ENCODE assay signal across 29 mouse cellular contexts in genomic region chr6:77783342-77783741, GRCm38 (mm10).
DNase-seq lines count a peak whose midpoint lies in the region; ATAC-seq and TF ChIP-seq lines count a peak whose summit lies in the region.
"Had no signal": no experiment of that assay in that cellular context is flagged by ENCODE, and none has a peak within 500 bp of the region (broad histone marks: within the 10 kb centered on the region; RNA-seq: fewer than 3 reads in every experiment).

No protein-coding gene starts in this region.

- H3K36me3 ChIP-seq in heart, adult 2 months (ENCODE audit: control insufficient read depth, insufficient read depth, low read length), result no peaks in the 10 kb centered on the region
- no peaks in the 10 kb centered on the region for H3K36me3 ChIP-seq in midbrain, postnatal 0 days (ENCODE audit: insufficient read depth, low read length)
- H3K36me3 ChIP-seq in midbrain, embryonic 15.5 days (replicated peaks), result no peaks in the 10 kb centered on the region
- H3K36me3 ChIP-seq in hindbrain, embryonic 16.5 days (ENCODE audit: control insufficient read depth, insufficient read depth, low read length), result no peaks in the 10 kb centered on the region
- H3K36me3 ChIP-seq: embryonic facial prominence, embryonic 13.5 days; G1E; heart, embryonic 10.5 days; heart, embryonic 15.5 days; kidney, embryonic 15.5 days; limb, embryonic 12.5 days; liver, embryonic 15.5 days; lung, embryonic 15.5 days; midbrain, embryonic 13.5 days had no signal

- no peaks in the 10 kb centered on the region for H3K4me1 ChIP-seq in heart, adult 2 months (ENCODE audit: control insufficient read depth, insufficient read depth, low read length)
- H3K4me1 ChIP-seq in midbrain, postnatal 0 days (ENCODE audit: insufficient read depth, low read length), result no peaks in the 10 kb centered on the region
- H3K4me1 ChIP-seq in midbrain, embryonic 15.5 days, result no peaks in the 10 kb centered on the region
- no peaks in the 10 kb centered on the region for H3K4me1 ChIP-seq in hindbrain, embryonic 16.5 days (ENCODE audit: control insufficient read depth, insufficient read depth, low read depth, low read length)
- H3K4me1 ChIP-seq: embryonic facial prominence, embryonic 13.5 days; heart, embryonic 10.5 days; heart, embryonic 15.5 days; kidney, embryonic 15.5 days; limb, embryonic 12.5 days; liver, embryonic 15.5 days; lung, embryonic 15.5 days had no signal

- TF ChIP-seq POLR2A in heart, adult 2 months (IDR thresholded peaks at IDR 0.05; ENCODE audit: insufficient read depth, low read depth, low read length), result no peak

- no peaks in the 10 kb centered on the region for H3K79me2 ChIP-seq in heart, adult 2 months (replicated peaks; ENCODE audit: control insufficient read depth, insufficient read depth, low read length)

- H3K9me3 ChIP-seq in midbrain, postnatal 0 days (ENCODE audit: low read length), result no peaks in the 10 kb centered on the region
- no peaks in the 10 kb centered on the region for H3K9me3 ChIP-seq in midbrain, embryonic 15.5 days
- no peaks in the 10 kb centered on the region for H3K9me3 ChIP-seq in hindbrain, embryonic 16.5 days (ENCODE audit: control insufficient read depth, low read length)
- H3K9me3 ChIP-seq: embryonic facial prominence, embryonic 13.5 days; G1E; heart, embryonic 10.5 days; heart, embryonic 15.5 days; kidney, embryonic 15.5 days; limb, embryonic 12.5 days; liver, embryonic 15.5 days; lung, embryonic 15.5 days; midbrain, embryonic 13.5 days had no signal

- TF ChIP-seq EP300 in heart, adult 2 months (IDR thresholded peaks at IDR 0.05; ENCODE audit: insufficient read depth, low read depth, low read length), result no peak

- peak; percentile 39 for DNase-seq in heart, adult 11 months
- DNase-seq in heart, adult 2 months, result no peak
- peak; percentile 61 for DNase-seq in midbrain, postnatal 0 days (ENCODE audit: low spot score)
- no peak for DNase-seq in kidney, adult 8-10 months
- no peak for DNase-seq in cerebellum, adult 11-12 months
- DNase-seq: adrenal gland, adult 8-10 months; cerebellum, adult 9-10 months; embryo, embryonic 11 days; kidney, adult 11 months; kidney, postnatal 25 days; lung, postnatal 36 days; right cerebral cortex, adult 18-20 months; thymus, adult 18-20 months; thymus, postnatal 25 days had no signal

- no peak overlapping the region for H3K27ac ChIP-seq in heart, adult 2 months
- no peak overlapping the region for H3K27ac ChIP-seq in midbrain, postnatal 0 days (ENCODE audit: low read depth, low read length)
- H3K27ac ChIP-seq in midbrain, embryonic 15.5 days, result no peak overlapping the region
- H3K27ac ChIP-seq in hindbrain, embryonic 16.5 days (ENCODE audit: low read depth, low read length), result no peak overlapping the region
- H3K27ac ChIP-seq: embryonic facial prominence, embryonic 13.5 days; heart, embryonic 10.5 days; heart, embryonic 15.5 days; kidney, embryonic 15.5 days; limb, embryonic 12.5 days; liver, embryonic 15.5 days; lung, embryonic 15.5 days; midbrain, embryonic 13.5 days; stomach, postnatal 0 days had no signal

- intact Hi-C loops in heart, adult 2 months (cut with DNase I), result no loop called here

- H3K4me3 ChIP-seq in heart, adult 2 months, result no peak overlapping the region
- H3K4me3 ChIP-seq in midbrain, postnatal 0 days (ENCODE audit: low read depth, low read length), result no peak overlapping the region
- H3K4me3 ChIP-seq in midbrain, embryonic 15.5 days, result no peak overlapping the region
- no peak overlapping the region for H3K4me3 ChIP-seq in hindbrain, embryonic 16.5 days (ENCODE audit: low read length)
- H3K4me3 ChIP-seq: embryonic facial prominence, embryonic 13.5 days; erythroblast, embryonic 14.5 days; heart, embryonic 10.5 days; heart, embryonic 15.5 days; kidney, embryonic 15.5 days; limb, embryonic 12.5 days; liver, embryonic 15.5 days; lung, embryonic 15.5 days; midbrain, embryonic 13.5 days; myocyte had no signal

- 66% methylated on average over 3 of the region's 3 CpGs for WGBS in heart, adult 2 months
- WGBS in midbrain, postnatal 0 days, result 45% methylated on average over 3 of the region's 3 CpGs
- WGBS in midbrain, embryonic 15.5 days, result 54% methylated on average over 3 of the region's 3 CpGs
- WGBS in hindbrain, embryonic 16.5 days, result 37% methylated on average over 3 of the region's 3 CpGs

- H3K27me3 ChIP-seq in heart, adult 2 months (ENCODE audit: control insufficient read depth, insufficient read depth, low read length), result no peaks in the 10 kb centered on the region
- H3K27me3 ChIP-seq in midbrain, postnatal 0 days (ENCODE audit: insufficient read depth, low read length), result no peaks in the 10 kb centered on the region
- H3K27me3 ChIP-seq in midbrain, embryonic 15.5 days (replicated peaks), result no peaks in the 10 kb centered on the region
- no peaks in the 10 kb centered on the region for H3K27me3 ChIP-seq in hindbrain, embryonic 16.5 days (replicated peaks; ENCODE audit: control insufficient read depth, insufficient read depth, low read length)
- H3K27me3 ChIP-seq: embryonic facial prominence, embryonic 13.5 days; heart, embryonic 15.5 days; kidney, embryonic 15.5 days; limb, embryonic 12.5 days; liver, embryonic 15.5 days; lung, embryonic 15.5 days; midbrain, embryonic 13.5 days had no signal

- ATAC-seq in midbrain, postnatal 0 days (ENCODE audit: low FRiP score), result no peak
- ATAC-seq in midbrain, embryonic 15.5 days (replicated peaks), result no peak
- peak; percentile 67 for ATAC-seq in hindbrain, embryonic 16.5 days
- ATAC-seq: forebrain, embryonic 16.5 days; midbrain, embryonic 13.5 days had no signal

- no peak overlapping the region for H3K9ac ChIP-seq in heart, adult 2 months (ENCODE audit: low read depth, low read length)
- no peak overlapping the region for H3K9ac ChIP-seq in midbrain, postnatal 0 days (replicated peaks; ENCODE audit: low read length, poor library complexity, severe bottlenecking)
- H3K9ac ChIP-seq in midbrain, embryonic 15.5 days, result no peak overlapping the region
- H3K9ac ChIP-seq in hindbrain, embryonic 16.5 days (ENCODE audit: low read depth, low read length), result no peak overlapping the region
- H3K9ac ChIP-seq: embryonic facial prominence, embryonic 13.5 days; heart, embryonic 15.5 days; kidney, embryonic 15.5 days; limb, embryonic 12.5 days; liver, embryonic 15.5 days; lung, embryonic 15.5 days; midbrain, embryonic 13.5 days had no signal

- H3K4me2 ChIP-seq in midbrain, postnatal 0 days (ENCODE audit: low read depth, low read length, poor library complexity, severe bottlenecking), result no peak overlapping the region
- no peak overlapping the region for H3K4me2 ChIP-seq in midbrain, embryonic 15.5 days
- no peak overlapping the region for H3K4me2 ChIP-seq in hindbrain, embryonic 16.5 days (ENCODE audit: low read length)
- H3K4me2 ChIP-seq: embryonic facial prominence, embryonic 13.5 days; heart, embryonic 15.5 days; kidney, embryonic 15.5 days; limb, embryonic 12.5 days; liver, embryonic 15.5 days; lung, embryonic 15.5 days; midbrain, embryonic 13.5 days had no signal

- no peak for TF ChIP-seq CTCF in heart, adult 2 months (IDR thresholded peaks at IDR 0.05)
- TF ChIP-seq CTCF in midbrain, postnatal 0 days (IDR thresholded peaks at IDR 0.05), result no peak

Comparison
In these comparisons a context has a peak if more than half of its experiments do, and no peak if none do; other contexts are left out.
1. DNase-seq: peak in heart, adult 11 months (single experiment) and midbrain, postnatal 0 days (single experiment); none in heart, adult 2 months (0 of 2), kidney, adult 8-10 months (0 of 2) and cerebellum, adult 11-12 months (single experiment).